Comparison of ENCODE assay signal across 13 mouse cellular contexts in genomic region chr9:41936598-41936997, GRCm38 (mm10).
A peak's percentile ranks its signal among the peaks of the same experiment; 100 is the strongest.
DNase-seq lines count a peak whose midpoint lies in the region; ATAC-seq and TF ChIP-seq lines count a peak whose summit lies in the region.
"Had no signal": no experiment of that assay in that cellular context is flagged by ENCODE, and none has a peak within 500 bp of the region (broad histone marks: within the 10 kb centered on the region; RNA-seq: fewer than 3 reads in every experiment).

No protein-coding gene starts in this region.

- 36% methylated on average over 1 of the region's 1 CpGs for WGBS in lung, postnatal 0 days
- 17% methylated on average over 1 of the region's 1 CpGs for WGBS in embryonic facial prominence, embryonic 11.5 days
- WGBS in hindbrain, embryonic 14.5 days = 5% methylated on average over 1 of the region's 1 CpGs
- 44% methylated on average over 1 of the region's 1 CpGs for WGBS in cerebellum, adult 2 months

- no peak overlapping the region for H3K4me2 ChIP-seq in lung, postnatal 0 days (replicated peaks; ENCODE audit: low read depth, low read length)
- H3K4me2 ChIP-seq in embryonic facial prominence, embryonic 11.5 days (ENCODE audit: low read depth, low read length) = no peak overlapping the region
- no peak overlapping the region for H3K4me2 ChIP-seq in hindbrain, embryonic 14.5 days (replicated peaks)

- no peak for ATAC-seq in lung, postnatal 0 days
- no peak for ATAC-seq in embryonic facial prominence, embryonic 11.5 days (replicated peaks; ENCODE audit: insufficient number of reproducible peaks, low FRiP score, low TSS enrichment, low read depth)
- ATAC-seq in hindbrain, embryonic 14.5 days (ENCODE audit: low FRiP score) = no peak

- H3K9me3 ChIP-seq in lung, postnatal 0 days (ENCODE audit: low read length) = no peaks in the 10 kb centered on the region
- no peaks in the 10 kb centered on the region for H3K9me3 ChIP-seq in embryonic facial prominence, embryonic 11.5 days (replicated peaks; ENCODE audit: control insufficient read depth, low read length)
- no peaks in the 10 kb centered on the region for H3K9me3 ChIP-seq in hindbrain, embryonic 14.5 days (ENCODE audit: control insufficient read depth, low read length)
- H3K9me3 ChIP-seq: kidney, embryonic 15.5 days had no signal

- H3K36me3 ChIP-seq in lung, postnatal 0 days (ENCODE audit: insufficient read depth, low read length) = no peaks in the 10 kb centered on the region
- no peaks in the 10 kb centered on the region for H3K36me3 ChIP-seq in embryonic facial prominence, embryonic 11.5 days (replicated peaks; ENCODE audit: control insufficient read depth, insufficient read depth, low read depth, low read length)
- H3K36me3 ChIP-seq in hindbrain, embryonic 14.5 days (replicated peaks; ENCODE audit: control insufficient read depth, insufficient read depth) = no peaks in the 10 kb centered on the region
- H3K36me3 ChIP-seq: kidney, embryonic 15.5 days had no signal

- no peak overlapping the region for H3K4me3 ChIP-seq in lung, postnatal 0 days (ENCODE audit: low read depth, low read length)
- H3K4me3 ChIP-seq in embryonic facial prominence, embryonic 11.5 days (ENCODE audit: low read depth, low read length) = no peak overlapping the region
- no peak overlapping the region for H3K4me3 ChIP-seq in hindbrain, embryonic 14.5 days (replicated peaks; ENCODE audit: low read length)
- H3K4me3 ChIP-seq in cerebellum, adult 2 months (replicated peaks; ENCODE audit: insufficient read depth, low read depth, low read length) = no peak overlapping the region

- H3K4me1 ChIP-seq in lung, postnatal 0 days (ENCODE audit: insufficient read depth, low read depth, low read length) = no peaks in the 10 kb centered on the region
- H3K4me1 ChIP-seq in embryonic facial prominence, embryonic 11.5 days (ENCODE audit: control insufficient read depth, insufficient read depth, low read length) = peaks cover 22% of the 10 kb centered on the region
- H3K4me1 ChIP-seq in hindbrain, embryonic 14.5 days (replicated peaks; ENCODE audit: control insufficient read depth, insufficient read depth, low read length) = peaks cover 48% of the 10 kb centered on the region
- peaks cover 5% of the 10 kb centered on the region for H3K4me1 ChIP-seq in cerebellum, adult 2 months (ENCODE audit: control insufficient read depth, insufficient read depth, low read length)

- TF ChIP-seq POLR2A in cerebellum, adult 2 months (IDR thresholded peaks at IDR 0.05; ENCODE audit: borderline replicate concordance, insufficient read depth, low read length) = no peak

- H3K9ac ChIP-seq in lung, postnatal 0 days (replicated peaks; ENCODE audit: low read depth) = no peak overlapping the region
- H3K9ac ChIP-seq in embryonic facial prominence, embryonic 11.5 days (replicated peaks; ENCODE audit: low read length) = no peak overlapping the region
- H3K9ac ChIP-seq in hindbrain, embryonic 14.5 days = no peak overlapping the region

- peak; percentile 23 for DNase-seq in lung, postnatal 0 days (ENCODE audit: low spot score)
- DNase-seq in lung, postnatal 36 days = no peak
- peak; percentile 70 for DNase-seq in embryonic facial prominence, embryonic 11.5 days (ENCODE audit: low spot score)
- peak; percentile 79 for DNase-seq in hindbrain, embryonic 14.5 days (ENCODE audit: low spot score)
- peak; percentile 38 for DNase-seq in retina, embryonic 14.5 days (ENCODE audit: low spot score)
- no peak for DNase-seq in urinary bladder, postnatal 25 days (ENCODE audit: low spot score)
- DNase-seq in adrenal gland, postnatal 4 days (ENCODE audit: low spot score in 2 of 2) = no peak
- DNase-seq in cerebellum, adult 2 months = no peak
- DNase-seq: cerebellum, adult 8-10 months; gastrocnemius, adult 2 months; lung, postnatal 4 days; thymus, postnatal 4 days had no signal

- H3K27ac ChIP-seq in lung, postnatal 0 days (ENCODE audit: low read length) = no peak overlapping the region
- H3K27ac ChIP-seq in embryonic facial prominence, embryonic 11.5 days (replicated peaks; ENCODE audit: low read depth, low read length) = no peak overlapping the region
- peak overlapping the region; percentile 98; the same call in 1 of the 2 replicates for H3K27ac ChIP-seq in hindbrain, embryonic 14.5 days
- no peak overlapping the region for H3K27ac ChIP-seq in cerebellum, adult 2 months (ENCODE audit: insufficient read depth, low read length)

- H3K27me3 ChIP-seq in lung, postnatal 0 days (replicated peaks; ENCODE audit: insufficient read depth, low read length) = no peaks in the 10 kb centered on the region
- H3K27me3 ChIP-seq in embryonic facial prominence, embryonic 11.5 days (ENCODE audit: control insufficient read depth, insufficient read depth, low read length) = no peaks in the 10 kb centered on the region
- no peaks in the 10 kb centered on the region for H3K27me3 ChIP-seq in hindbrain, embryonic 14.5 days (ENCODE audit: control insufficient read depth, insufficient read depth, low read length)
- H3K27me3 ChIP-seq in cerebellum, adult 2 months (ENCODE audit: control insufficient read depth, insufficient read depth, low read length) = no peaks in the 10 kb centered on the region; the same call in 1 of the 2 replicates
- H3K27me3 ChIP-seq: kidney, embryonic 15.5 days had no signal

- no peak for TF ChIP-seq CTCF in lung, postnatal 0 days (IDR thresholded peaks at IDR 0.05)
- no peak for TF ChIP-seq CTCF in cerebellum, adult 2 months (IDR thresholded peaks at IDR 0.05; ENCODE audit: borderline replicate concordance, insufficient read depth, low read depth, low read length)

- no peak for TF ChIP-seq EP300 in lung, postnatal 0 days (IDR thresholded peaks at IDR 0.05)

Comparison
In these comparisons a context has a peak if more than half of its experiments do, and no peak if none do; other contexts are left out.
1. DNase-seq: peak in lung, postnatal 0 days (single experiment), embryonic facial prominence, embryonic 11.5 days (single experiment), hindbrain, embryonic 14.5 days (single experiment) and retina, embryonic 14.5 days (single experiment); none in lung, postnatal 36 days (single experiment), urinary bladder, postnatal 25 days (single experiment), adrenal gland, postnatal 4 days (0 of 2) and cerebellum, adult 2 months (0 of 2).